Mouse (Mus musculus) erythroid progenitor cell, adult 5-6 weeks (primary cell): ENCODE results near the gene Zfp984. TPM values are rescaled to one million over a fixed set of nuclear protein-coding genes. Genes with fewer than 3 reads are reported as not detected.
A peak's percentile ranks its signal among the peaks of the same experiment; 100 is the strongest.
"Not testable (repeated sequence)": the region's sequence is repeated elsewhere in the genome, so short reads cannot be mapped to it uniquely, and the experiment has no call there.

Source experiments
- ATAC-seq: replicated peaks from 2 replicates; pipeline ENCODE4 v1.8.0; 2016; ENCODE audit warnings: moderate number of reproducible peaks, mild to moderate bottlenecking, moderate TSS enrichment, inconsistent platforms; ENCODE audit not compliant: poor library complexity, low FRiP score, severe bottlenecking
- total RNA-seq, 2 experiments: library from RNA; stranded (forward) in 1 of 2; stranded (reverse) in 1 of 2; fragments of 150-400 nt in 1 of 2; fragments of 186-747, 209-891 nt in 1 of 2; gene quantifications; 2 replicates each; pipeline versions ENCODE4 v1.2.3 to v1.2.4; 2015 to 2017; ENCODE audit warnings: low replicate concordance in 2 of 2

The Zfp984 gene
- total RNA-seq (2015; ENCODE audit: low replicate concordance) (7.2 and 20.1 TPM in 2 replicates), total RNA-seq (2017; ENCODE audit: low replicate concordance) (6.8 and 12.9 TPM in 2 replicates)

DNA sequence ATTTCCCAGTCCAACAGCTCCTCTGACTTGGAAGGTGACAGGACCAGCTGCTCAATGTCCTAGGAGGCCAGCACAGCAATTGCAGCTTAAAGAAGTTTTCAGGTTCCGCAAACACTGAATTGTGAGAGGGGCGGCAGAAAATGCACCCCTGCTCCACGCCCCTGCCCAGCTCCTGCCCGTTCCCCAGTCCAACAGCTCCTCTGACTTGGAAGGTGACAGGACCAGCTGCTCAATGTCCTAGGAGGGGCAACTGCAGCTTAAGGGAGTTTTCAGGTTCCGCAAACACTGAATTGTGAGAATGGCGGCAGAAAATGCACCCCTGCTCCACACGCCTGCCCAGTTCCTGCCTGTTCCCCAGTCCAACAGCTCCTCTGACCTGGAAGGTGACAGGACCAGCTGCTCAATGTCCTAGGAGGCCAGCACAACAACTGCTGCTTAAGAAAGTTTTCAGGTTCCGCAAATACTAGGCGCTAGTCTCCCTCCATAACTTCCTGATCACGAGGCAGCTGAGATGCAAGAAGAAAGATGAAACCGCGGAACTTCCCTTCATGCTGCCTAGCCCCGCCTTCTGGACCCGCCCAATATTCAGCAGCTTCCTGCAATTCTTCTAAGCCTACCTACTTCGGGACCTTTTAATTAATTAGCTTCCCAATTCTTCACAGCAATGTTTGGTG is at the start of gene Zfp984:
TSS of gene Zfp984 (minus strand) at position 497 of the 674 bp plus-strand sequence.
- peak; percentile 67 for ATAC-seq

DNA sequence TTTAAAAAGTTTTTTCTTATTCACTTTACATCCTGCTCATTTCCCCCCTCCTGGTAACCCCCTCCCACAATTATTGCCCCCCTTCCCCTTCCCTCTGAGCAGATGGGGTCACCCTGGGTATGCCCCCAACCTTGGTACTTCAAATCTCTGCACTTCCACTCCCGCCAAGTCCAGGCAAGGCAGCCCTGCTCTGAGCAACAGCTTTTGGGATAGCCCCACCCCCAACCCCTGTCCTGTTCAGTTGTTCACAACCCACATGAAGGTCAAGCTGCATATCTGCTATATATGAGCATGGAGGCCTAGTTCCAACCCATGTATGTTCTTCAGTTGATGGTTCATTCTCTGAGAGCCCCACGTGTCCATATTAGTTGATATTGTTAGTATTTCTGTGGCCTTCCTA is 41.2 kb upstream of the Zfp984 start:
- ATAC-seq, result no peak

DNA sequence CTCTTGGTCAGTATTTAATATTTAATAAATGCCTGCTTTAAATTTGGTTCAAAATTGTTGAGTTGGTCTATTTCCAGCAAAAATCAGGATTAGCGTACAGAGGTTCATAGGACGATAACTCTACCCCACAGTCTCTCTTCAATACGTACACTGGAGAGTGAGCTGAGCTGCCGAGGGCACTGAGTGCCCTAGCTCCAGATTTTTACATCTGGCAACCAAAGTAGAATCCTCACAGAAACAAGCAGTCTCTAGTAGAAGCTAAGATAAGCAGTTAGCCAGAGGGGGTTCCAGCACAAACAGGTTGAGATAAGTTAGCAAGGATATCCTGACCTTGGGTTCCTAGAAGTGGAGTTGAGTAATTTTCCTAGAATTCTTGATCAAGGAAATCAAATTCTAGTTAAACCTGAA is 39.0 kb upstream of the Zfp984 start:
- ATAC-seq, result no peak

DNA sequence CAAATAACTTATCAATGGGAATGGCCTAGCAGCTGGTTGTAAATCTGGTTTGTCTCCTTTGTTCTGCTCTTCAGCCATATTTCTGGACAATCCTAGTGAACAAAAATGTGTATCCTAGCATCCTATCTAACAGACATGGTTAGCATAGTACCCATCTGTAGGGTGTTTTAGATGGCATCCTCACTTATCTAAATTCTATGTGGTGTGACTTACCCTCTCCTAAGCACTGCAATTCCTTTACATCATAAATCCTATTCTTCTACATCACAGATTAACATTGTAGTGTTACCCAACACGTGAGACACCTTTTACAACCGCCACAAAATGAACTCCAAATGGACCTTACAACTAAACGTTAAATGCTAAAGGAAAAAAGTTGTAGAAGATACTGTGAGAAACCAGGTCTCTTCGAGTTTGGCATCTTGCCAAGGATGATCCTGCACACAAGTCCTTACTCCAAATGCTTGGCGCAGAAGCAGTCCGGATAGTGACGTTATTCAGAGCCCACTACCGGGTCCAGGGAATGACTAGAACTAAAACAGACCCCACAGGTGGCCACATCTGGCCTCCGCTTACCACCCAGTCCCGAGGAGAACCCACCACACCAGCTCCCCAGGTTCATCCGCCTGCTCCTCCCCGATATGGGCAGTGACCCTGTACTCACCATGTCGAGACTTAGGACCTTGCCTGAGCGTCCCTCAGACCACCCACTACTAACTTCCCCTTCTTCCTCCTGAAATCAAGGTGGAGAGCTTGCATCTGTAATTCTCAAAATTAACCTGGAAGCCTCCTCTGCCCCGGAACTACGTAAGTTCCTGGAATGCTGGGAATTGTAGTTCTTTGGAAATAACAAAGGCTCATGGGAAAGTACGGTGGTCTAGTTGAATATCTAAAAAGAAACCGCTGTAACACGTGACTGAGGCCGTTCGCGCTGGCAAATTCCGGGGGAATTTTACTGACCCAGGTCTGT is 38.3 kb upstream of the Zfp984 start, which contains the start of gene Zfp933:
TSS of gene Zfp933 (minus strand) at position 753 of the 970 bp plus-strand sequence.
- peak; percentile 78 for ATAC-seq

DNA sequence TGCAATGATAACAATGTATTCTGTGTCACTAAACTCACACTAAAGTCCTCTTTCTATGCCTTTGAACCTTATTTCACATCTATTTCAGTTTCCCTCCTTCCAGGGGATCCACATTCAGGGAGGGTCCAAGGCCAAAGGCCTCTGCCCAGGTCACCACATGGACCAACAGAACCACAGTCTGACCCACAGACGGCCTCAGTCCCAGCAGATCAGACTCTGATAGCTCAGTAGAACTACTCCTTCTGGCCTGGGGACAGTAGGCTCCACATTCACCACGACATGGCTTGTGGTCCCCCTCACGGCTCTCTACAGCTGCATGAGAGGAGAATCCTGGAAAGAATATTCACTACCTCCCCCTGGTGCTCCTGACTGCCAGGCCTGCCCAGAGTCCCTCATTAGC is 33.3 kb upstream of the Zfp984 start:
- no peak for ATAC-seq

DNA sequence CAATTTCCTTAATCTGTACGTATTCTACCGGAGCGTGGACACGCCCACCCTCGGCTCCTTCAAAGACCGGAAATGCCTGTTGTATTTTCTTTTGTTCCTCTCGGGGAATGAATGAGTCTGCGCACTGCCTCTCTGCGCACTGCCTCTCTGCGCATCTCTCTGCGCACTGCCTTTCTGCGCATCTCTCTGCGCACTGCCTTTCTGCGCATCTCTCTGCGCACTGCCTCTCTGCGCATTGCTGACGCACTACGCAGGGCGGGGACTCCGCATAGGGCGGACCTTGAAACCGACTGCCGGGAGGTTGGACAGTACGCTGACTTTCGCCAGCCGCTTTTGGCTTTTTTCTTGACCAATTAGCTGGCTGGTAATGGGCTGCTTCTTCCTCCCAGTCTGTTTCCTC is 29.7 kb upstream of the Zfp984 start:
- not testable (repeated sequence) for ATAC-seq

DNA sequence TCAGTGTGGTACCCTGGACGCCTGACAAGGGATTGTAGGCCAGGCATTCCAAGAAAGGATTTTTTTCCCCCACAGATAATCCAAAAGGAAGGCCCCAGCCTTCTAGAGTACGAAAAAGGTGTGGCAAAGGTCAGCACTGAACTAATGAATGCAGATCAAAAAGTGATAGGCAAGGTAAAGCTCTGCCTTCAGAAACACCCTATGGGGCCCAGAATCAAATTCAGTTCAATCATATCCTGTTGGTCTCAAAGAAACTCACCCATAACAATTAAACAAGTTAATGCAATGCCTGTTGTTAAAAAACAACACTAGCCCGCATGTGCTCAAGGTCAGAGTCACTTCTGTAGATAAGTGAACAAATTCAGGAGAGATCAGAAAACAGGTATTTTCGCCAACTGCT is 14.8 kb upstream of the Zfp984 start:
- ATAC-seq, result no peak

DNA sequence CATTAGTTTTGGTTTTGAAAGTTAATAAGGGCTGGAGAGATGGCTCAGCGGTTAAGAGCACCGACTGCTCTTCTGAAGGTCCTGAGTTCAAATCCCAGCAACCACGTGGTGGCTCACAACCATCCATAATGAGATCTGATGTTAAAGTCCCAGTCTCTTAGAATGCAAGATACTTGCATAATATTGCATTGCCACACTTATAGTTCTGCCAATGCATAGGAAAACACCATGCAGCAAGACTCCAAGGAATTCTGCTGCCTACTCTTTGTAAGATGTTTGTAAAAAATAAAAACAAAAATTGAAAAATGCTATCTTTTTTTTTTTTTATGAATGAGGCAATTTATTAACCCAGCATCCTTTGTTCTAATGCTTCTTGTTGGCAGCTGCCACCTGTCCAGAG is 11.8 kb upstream of the Zfp984 start:
- ATAC-seq, result not testable (repeated sequence)

DNA sequence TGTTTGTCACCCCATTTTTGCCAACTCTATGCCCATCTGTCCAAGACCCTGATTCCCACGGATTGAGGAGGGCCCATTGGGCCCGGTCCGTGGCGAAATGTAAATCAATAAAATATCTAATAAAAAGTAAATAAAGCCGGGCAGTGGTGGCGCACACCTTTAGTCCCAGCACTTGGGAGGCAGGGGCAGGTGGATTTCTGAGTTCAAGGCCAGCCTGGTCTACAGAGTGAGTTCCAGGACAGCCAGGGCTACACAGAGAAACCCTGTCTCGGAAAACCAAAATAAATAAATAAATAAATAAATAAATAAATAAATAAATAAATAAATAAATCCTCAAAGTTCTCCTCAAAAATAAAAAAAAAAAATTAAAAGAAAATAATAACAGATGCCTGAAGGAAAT is 10.1 kb upstream of the Zfp984 start:
- not testable (repeated sequence) for ATAC-seq

DNA sequence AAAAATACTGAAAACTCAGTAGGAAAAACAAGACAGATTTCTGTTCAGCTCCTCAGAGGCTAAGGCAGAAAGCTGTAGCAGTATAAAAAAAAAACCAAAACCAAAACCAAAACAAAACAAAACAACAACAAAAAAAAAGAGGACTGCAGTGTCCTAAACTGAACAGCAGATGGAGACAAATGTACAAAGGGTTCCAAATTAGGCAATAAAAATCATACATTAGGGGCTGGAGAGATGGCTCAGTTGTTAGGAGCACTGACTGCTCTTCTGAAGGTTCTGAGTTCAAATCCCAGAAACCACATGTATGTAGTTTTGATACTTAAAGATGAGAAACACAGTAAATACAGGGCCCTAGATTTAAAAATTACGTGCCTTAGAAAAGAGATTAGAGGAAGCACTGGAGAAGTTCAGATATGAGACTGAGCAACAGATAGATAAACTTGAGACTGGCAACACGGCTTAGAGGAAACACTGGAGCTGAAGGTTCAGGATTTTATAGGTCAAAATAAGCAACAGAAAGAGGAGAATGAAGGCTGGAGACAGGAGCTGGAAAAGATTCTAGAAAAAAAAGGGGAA is 5.1 kb upstream of the Zfp984 start:
- ATAC-seq, result peak; percentile 68

DNA sequence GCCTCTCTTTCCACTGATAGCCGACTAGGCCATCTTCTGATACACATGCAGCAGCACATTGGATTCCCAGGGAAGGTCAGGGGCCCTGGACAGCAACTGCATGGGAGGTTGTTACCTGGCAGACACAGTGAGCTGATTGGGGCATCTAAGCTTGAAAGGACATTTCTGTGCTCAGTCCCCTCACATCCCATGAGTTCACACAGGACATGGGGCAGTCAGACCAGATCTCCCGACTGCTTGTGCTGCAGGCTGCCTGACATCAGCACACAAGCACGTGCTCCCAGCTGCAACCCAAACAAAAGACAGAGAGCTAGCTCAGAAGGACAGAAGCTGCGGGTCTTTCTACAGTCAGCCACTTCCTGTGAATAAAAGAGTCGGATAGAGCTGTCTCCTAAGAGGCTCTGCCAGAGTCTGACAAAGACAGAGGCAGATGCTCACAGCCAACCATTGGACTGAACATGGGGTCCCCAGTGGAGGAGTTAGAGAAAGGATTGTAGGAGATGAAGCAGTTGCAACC is 3.7 kb upstream of the Zfp984 start:
- ATAC-seq, result no peak

DNA sequence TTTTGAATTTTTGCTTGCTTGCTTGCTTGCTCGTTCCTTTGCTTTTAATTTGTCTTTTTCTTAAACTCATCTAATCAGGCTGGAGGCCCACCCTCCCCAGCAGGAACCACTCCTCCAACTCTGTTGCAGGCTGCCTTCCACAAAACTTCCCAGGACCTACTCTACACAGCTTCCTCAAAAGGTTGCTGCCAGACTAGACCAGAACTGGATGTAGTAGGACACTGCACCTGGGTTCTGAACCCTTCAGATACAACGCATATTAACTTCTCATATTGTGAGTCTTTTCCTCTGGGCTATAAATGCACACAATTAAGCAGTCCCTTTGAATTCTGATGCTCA is 347 bp upstream of the Zfp984 start:
- not testable (repeated sequence) for ATAC-seq

DNA sequence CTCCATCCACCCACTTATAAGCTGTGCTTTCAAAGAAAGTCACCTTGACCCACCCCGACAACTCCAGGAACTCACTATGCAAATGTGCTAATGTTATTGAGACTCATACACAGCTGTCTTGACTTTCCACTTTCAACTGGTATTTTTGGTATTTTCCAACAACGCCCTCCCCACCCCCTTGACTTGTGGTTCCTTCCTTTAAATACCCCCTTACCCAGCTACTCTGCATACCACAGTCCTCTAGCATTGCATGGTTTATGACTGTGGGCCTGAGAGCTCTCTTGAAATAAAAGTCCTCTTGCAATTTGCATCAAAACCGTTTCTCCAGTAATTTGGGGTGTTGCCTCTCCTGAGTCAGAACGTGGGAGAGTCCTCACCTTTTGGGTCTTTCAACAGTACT is 1.1 kb downstream of the Zfp984 start:
- not testable (repeated sequence) for ATAC-seq

DNA sequence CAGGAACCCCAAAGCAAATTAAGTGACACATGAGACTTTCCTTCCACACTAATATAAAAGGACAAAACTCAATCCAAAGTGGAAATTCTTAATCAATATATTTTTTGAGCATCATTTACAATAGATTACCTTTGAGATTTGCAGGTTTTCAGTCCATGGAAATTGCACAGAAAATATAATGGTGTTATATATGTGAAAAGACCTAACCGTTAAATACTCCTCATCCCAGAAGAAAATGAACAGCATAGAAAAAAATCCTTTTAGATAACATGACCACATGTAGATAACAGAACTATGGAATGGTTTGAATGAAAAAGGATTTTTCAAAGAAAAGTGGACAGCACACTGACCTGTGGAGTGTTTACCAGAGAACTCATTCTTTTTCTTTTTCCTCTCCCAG is 14.3 kb downstream of the Zfp984 start:
- not testable (repeated sequence) for ATAC-seq

DNA sequence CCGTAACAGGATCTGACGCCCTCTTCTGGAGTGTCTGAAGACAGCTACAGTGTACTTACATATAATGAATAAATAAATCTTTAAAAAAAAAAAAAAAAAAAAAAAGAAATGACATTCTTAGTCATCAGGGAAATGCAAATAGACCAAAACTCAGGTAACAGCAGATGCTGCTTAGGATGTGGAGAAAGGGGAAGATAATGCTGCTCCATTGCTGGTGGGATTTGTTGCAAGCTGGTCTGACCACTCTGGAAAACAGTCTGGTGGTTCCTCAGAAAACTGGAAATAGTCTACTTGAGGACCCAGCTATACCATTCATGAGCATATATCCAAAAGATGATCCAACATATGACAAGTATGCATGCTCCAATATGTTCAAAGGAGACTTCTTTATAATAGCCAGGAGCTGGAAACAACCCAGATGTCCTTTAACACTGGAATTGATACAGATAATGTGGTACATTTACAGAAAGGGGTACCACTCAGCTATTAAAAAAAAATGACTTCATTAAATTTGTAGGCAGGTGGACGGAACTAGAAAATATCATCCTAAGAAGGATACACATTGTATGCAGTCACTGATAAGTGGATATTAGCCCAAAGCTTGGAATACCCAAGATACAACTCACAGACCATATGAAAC is 15.4 kb downstream of the Zfp984 start:
- ATAC-seq, result not testable (repeated sequence)

DNA sequence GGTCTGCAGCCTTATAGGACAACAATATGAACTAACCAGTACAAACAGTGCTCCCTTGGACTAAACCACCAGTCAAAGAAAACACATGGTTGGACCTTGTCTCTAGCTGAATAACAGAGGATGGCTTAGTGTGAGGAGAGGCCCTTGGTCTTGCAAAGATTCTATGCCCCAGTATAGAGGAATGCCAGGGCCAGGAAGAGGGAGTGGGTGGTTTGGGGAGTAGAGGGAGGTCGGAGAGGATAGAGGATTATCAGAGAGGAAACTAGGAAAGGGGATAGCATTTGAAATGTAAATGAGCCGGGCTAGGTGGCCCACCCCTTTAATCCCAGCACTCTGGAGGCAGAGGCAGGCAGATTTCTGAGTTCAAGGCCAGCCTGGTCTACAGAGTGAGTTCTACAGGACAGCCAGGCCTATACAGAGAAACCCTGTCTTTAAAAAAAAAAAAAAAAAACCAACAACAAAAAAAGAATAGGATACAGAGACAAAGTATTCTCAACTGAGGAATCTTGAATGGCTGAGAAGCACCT is 16.1 kb downstream of the Zfp984 start:
- ATAC-seq, result not testable (repeated sequence)

DNA sequence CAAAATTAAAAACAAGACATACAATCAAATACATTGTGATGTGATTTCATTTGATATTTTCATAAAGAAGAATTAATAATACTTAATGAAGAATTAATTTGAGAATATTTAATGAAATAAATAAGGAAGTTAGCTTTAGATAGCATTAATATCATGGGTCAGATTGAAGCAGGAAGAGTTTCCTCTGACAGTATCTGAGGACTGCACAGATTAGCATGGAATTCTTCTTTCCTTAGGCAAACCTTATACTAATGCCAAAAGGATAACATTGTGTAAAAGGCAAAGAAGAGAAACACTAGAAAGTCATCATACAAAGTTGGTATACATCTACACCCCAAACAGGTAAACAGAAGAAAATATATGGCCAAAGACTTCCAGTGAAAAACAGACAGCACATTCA is 17.9 kb downstream of the Zfp984 start:
- not testable (repeated sequence) for ATAC-seq

DNA sequence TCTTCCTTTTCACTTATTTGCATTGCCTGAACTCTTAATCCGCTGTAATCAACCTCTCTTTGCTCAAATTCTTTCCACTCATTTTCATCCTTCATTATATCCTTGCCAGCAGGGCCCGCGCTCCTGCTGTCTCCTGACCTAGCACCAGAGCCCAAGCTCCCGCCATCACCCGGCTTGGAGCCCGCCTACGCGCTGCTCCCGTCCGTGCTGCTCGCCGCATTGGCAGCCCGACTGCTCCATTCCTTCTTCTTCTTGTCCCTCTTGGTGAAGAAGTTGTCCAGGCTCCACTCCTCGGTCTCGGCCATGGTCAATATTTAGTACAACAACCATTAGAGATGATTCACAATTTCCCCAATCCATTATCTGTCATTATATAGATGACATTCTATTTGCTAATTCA is 63.3 kb downstream of the Zfp984 start:
- 0 out of 2 replicates have a peak, but pooled peaks have one; percentile 54 for ATAC-seq

DNA sequence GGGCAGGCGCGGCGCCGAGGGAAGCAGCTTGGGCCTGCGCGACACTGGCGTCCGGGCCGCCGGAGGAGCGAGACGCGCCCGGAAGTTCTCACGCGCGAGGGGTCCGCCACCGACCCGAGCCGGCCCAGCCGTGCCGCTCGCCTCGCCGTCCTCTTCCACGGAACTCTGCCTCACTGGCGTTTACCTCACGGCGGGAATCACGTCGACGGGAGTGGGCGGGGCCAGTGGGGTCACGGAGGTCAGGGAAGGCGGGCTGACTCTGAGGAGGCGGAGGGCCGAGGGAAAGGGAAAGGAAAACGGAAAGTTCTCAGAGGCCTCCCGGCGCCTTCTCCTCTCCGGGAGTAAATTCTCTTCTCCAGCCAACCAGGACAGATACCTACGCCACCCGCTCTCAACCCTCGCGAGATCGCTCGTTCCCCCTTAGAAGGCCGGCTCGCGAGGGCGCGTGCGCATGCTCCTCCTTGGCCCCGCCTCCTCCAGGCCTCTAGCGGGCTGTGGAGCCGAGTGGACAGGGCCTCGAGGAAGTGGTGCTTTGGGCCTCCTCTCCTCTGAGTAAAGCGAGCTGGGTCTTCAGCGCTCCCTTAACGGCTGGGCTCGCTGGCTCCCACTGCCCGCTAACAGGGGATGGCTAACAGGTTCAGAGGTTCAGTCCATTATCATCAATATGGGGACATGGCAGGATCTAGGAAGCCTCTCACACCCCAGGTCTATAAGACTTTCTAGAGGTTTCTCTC is 70.8 kb downstream of the Zfp984 start:
- ATAC-seq, result not testable (repeated sequence)
